Mouse (Mus musculus) E14TG2a.4 (cell line): ENCODE measurements around the gene Slc5a11.

ENCODE experiments used
- CTCF ChIP-seq: conservative IDR thresholded peaks from 2 replicates; pipeline ENCODE4 v1.5.1; 2014; ENCODE audit warnings: low read length
- NANOG ChIP-seq: IDR thresholded peaks from 2 replicates; pipeline ENCODE4 v1.6.1; 2014; ENCODE audit warnings: borderline replicate concordance, low read length, mixed read lengths
- POU5F1 ChIP-seq: IDR thresholded peaks from 2 replicates; pipeline ENCODE4 v1.6.1; 2014; ENCODE audit warnings: low read length, borderline replicate concordance

GRCm38 (mm10) chr7:123240064-123240463 is 25.5 kb downstream of the Slc5a11 start:
- TF ChIP-seq CTCF (no peak), POU5F1 (no peak), NANOG (no peak)
